Mouse (Mus musculus): Measurements from ENCODE around the gene Morc1.

Gene Morc1

DNA sequence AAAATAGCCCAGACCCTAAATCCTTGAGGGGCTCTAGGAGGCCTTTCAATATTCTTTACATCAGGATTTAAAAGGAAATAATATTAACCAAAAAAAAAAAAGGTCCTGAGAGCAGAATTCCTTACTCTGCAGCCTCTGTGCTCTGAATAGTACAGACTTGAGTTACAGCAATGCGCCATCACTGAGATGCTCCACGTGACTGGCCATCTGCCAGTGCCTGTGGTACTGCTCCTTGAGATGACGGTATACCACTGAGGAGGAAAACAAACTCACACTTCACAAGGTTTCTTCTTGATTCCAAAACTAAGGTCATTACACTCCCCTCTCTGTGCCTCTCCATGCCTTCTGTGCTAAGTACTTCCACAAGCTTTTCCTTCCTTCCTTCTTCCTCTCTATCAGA, 195.1 kb downstream of the Morc1 start:
- DNase-seq (ENCODE audit: low spot score), result no peak

DNA sequence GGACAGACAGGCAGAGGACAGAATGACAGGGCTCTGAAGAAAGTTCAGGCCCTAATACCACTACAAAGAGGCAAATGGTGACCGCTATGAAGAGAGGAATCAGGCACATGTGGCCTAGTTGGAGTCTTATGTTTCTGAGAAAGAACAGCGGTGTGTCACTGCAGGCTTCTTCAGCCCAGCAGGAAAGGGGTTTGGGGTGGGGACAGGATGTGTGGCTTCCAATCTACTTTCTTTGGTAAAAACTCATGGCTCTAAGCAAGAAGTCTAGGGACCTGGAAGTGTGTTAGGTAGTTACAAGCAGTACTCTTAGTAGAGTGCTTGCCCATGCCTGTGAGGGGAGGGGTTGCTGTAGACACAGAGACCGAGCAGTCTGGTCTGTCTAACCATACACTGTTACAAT, 196.3 kb downstream of the Morc1 start:
- DNase-seq (ENCODE audit: low spot score), result no peak

DNA sequence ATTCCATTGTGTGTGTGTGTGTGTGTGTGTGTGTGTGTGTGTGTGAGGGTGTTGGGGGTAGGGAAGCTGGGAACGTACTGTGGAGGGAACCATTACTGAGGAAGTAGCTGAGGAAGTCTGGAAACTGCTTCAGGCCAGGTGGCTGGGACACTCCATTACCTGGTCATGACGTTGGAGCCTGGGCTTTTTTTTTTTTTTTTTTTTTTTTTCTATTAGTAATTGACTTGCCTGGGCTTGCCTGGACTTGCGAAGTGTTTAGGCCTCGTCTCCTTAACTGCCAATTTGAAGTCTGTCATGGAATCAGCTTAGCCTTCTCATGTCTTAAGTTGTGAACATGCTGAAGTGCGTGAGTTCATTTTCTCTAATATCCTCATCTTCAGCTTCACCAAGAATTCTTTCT, 198.7 kb downstream of the Morc1 start:
- DNase-seq (ENCODE audit: low spot score), result no peak

DNA sequence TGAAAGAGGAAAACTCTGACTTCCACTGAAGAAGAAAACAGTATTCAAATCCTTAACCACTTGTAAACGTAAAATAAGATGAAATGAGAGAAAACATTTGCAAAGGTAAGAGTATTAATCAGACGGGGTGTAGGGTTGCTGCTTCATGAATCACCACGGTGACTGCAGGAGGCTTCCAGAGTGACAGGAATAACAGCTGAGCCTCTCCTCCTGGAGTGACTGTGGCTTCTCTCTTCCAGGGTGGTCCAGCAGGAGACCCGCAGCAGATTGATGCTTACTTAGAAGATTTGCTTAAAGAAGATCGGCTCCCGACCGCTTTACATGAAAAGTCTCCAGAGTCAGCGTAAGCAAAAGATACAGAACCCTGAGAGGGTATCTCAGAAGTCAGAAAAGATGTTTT, 199.4 kb downstream of the Morc1 start:
- no peak for DNase-seq (ENCODE audit: low spot score)

DNA sequence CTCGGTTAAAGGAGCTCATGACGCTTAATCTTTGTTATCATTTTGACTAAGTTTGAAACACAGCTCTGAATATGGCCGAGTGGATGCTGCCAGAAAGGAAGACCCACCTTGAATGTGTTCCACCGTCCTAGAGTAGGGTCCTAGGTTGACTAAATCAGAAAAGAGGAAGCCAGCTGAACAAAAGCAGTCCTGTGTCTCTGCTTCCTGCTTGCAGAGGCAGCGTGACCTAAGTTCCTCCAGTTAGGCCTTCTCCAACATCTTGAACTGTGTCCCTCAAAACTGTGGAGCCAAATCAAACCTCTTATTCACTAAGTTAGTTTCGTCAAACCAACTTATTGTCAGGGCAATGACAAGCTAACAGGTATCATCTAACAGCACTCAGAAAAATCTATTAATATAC, 201.3 kb downstream of the Morc1 start:
- no peak for DNase-seq (ENCODE audit: low spot score)

DNA sequence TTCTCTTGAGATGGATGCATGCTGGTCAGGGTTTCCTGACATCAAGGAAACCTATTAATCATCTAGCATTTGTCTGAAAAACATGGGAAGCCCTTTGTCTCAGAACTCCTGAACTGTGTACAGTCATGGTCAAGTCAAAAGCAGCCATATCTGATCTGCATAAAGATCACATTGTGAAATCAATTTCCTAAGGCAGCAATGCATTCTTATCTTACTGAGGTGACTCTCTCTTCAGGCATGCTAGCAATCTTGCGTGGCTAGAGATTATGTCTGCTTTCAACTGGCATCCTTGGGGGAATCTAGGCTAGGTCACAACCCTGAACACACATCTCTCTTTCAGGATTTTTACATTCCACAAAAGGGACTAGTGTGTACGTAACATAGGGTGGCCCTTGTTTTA, 215.2 kb downstream of the Morc1 start:
- DNase-seq (ENCODE audit: low spot score), result no peak

DNA sequence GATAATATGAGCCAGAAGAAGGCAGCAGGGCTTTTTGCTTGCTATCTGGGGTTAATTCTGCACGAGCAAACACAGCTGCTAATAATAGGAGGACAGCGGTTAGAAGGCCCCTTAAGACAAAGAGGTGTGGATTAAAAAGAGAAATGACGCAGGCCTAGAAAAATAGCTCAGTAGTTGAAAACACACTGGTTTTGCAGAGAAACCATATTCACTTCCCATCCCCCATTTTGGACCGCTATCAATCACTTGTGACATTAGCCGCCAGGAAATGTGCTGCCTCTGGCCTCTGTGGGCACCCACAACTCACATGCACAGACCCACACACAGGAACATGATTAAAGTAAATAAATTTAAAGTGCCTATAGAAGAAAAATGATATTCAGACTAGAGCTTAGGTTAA, 240.7 kb downstream of the Morc1 start:
- no peak for DNase-seq (ENCODE audit: low spot score)

DNA sequence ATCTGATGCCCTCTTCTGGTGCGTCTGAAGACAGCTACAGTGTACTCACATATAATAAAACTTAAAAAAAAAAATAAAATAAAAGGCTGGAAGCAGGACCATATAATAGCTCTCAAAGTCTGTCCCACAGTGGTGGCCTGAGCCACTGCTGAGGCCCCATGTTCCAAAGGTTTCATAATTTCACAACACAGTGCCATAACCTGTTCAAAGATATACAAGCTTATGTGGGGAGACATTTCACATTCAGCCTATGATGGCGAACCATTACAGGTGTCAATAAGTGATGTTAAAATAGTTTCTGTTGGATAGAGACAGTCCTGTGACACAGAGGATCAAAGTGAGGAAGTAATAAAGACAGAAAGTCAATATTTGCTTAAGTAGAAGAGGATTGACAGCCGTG, 241.6 kb downstream of the Morc1 start:
- no peak for DNase-seq (ENCODE audit: low spot score)

DNA sequence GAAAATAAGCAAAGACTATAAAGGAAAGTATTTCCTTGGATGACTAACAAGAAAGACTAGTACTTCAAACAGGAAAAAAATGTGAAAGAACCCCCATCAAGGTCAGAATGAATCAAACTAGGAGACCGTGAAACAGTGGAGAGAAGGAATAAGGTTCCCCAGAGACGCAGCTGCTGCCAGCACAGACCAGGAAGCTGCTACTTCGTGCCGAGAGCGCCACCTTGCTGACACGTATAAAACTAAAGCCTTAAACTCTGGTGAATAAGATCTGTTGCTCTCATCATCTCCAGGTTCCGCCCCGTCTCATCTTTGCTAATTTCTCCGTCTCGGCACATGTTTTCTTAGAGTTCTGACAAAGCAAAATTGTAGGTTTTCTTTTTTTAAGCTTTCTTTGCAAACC, 244.6 kb downstream of the Morc1 start:
- peak; percentile 15 for DNase-seq (ENCODE audit: low spot score)

DNA sequence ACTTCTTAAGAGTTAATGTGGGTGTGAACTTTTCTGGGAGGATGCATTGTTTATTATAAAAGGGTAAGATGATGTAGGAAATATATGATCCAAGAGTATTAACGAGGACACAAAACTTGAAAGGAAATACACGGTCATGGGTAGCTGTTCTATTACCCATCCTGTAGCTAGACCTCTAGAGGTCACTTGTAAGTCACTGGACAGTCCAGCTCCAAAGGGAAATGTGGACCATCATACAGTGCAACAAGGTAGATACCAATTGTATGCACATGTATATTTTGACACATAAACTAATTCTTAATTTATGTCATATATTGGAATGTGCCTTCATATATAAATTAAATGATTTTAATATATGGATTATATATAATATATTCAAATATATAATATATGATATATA, 245.2 kb downstream of the Morc1 start:
- no peak for DNase-seq (ENCODE audit: low spot score)

DNA sequence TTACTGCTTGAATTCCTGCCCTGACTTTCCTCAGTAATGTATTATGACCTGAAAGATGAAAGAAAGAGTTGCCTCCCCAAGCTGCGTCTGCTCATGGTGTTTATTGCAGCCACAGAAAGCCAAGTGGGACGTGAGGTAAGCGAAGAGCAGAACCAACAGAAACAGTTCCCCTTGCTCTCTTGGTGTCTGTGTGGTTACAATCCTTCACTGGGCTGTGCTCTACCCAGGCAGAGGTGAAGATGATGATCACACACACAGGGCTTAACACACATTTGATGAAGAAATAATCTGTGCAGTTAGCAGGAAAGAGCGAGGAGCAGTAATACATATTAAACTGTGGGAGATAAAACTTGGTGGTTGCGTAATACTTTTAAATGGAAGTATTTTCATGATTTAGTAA, 246.3 kb downstream of the Morc1 start:
- no peak for DNase-seq (ENCODE audit: low spot score)

DNA sequence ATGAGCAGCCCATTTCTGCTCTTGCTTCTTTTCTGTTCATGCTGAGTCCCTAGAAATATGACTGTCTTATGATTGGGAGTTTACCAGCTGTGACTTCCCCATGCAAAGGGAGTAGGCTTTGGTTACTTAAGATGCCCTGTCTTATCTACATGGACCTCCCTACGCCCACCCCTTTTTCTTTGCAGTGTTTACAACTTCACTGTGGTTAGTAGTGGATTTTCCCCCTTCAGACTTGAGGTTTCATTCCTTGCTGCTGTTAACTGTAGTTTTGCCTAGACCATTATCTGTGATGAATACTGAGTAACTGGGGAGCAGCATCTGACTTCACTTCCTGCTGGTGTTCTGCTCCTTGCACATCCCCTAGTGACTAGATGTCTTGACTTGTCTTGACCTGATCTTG, 247.0 kb downstream of the Morc1 start:
- no peak for DNase-seq (ENCODE audit: low spot score)

Data from c-Kit-positive CD71-positive TER-119-positive erythroid progenitor cells, embryonic 14.5 days (primary cell).